Mouse (Mus musculus): ENCODE measurements around the gene Hist1h3f.

GRCm38 (mm10) chr13:23571022-23571503, 27.2 kb downstream of the Hist1h3f start, which contains the start of the genes Hist1h2ae and Hist1h2bg:
- TF ChIP-seq CTCF (conservative IDR thresholded peaks at IDR 0.05; ENCODE audit: insufficient read depth, insufficient read length, low read depth, low read length) (no peak), POLR2A (IDR thresholded peaks at IDR 0.05; ENCODE audit: low read depth, low read length) (no peak)
